Mouse (Mus musculus): Measurements from ENCODE around the gene Arhgef1. TPM values are rescaled to one million over a fixed set of nuclear protein-coding genes. Genes with fewer than 3 reads are reported as not detected.

Gene Arhgef1
- total RNA-seq, 2 experiments from 2014 or later = 75.1 to 86.6 TPM

- Histone ChIP-seq H3K4me3 (no peak overlapping the region), H3K27ac (no peak overlapping the region)
- intact Hi-C loops (cut with DNase I) = no loop called here
- no peak for DNase-seq (ENCODE audit: extremely low spot score in 1 of 2, low spot score in 2 of 2)
- no peak for TF ChIP-seq CTCF (IDR thresholded peaks at IDR 0.05)
Measured at GRCm38 (mm10) chr7:24906551-24906950, 3.8 kb downstream of the Arhgef1 start.

DNA sequence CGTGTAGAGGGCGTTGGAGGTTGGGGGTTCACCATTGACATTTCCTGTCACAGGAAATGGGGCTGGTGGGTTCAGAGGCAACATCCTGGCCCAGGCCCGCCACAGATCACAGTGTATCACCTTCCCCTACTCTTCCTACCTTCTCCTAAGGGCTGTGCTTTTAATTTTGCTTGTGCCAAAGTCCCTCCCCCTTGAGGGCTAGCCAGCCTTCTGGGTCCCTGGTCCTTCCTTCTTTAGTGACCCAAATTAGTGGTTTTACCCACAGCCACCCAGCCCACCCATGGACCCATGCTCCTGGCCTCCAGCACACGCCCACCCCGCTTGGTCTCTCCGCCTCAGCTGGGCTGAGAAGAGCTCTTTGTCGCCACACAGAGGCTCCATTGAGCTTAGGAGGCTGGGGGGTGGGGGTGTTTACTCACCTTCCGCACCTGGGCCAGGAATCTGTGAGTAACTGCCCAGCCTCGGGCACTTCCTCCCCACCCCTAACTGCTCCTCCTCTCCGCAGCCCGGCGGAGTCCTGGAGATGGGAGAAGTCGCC, 4.6 kb downstream of the Arhgef1 start:
- intact Hi-C loops (cut with DNase I) = no loop called here
- H3K4me3 ChIP-seq = no peak overlapping the region
- no peak overlapping the region for H3K27ac ChIP-seq
- no peak for DNase-seq (ENCODE audit: extremely low spot score in 1 of 2, low spot score in 2 of 2)
- no peak; the same call in 1 of the 2 replicates for TF ChIP-seq CTCF (IDR thresholded peaks at IDR 0.05)

DNA sequence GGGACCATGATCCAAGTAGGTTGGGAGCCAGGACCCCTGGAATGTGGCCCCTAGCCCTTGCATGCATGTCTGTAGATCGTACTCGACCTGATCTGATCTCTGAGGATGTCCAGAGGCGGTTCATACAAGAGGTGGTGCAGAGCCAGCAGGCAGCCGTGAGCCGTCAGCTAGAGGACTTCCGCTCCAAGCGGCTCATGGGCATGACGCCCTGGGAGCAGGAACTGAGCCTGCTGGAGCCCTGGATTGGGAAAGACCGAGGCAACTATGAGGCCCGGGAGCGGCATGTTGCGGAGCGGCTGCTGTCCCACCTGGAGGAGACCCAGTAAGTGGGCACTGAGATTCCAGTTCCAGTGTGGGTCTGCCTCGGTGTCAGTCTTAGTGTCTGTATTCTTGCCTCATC, 9.8 kb downstream of the Arhgef1 start:
- TF ChIP-seq CTCF (IDR thresholded peaks at IDR 0.05) = no peak
- H3K27ac ChIP-seq = no peak overlapping the region
- intact Hi-C loops (cut with DNase I) = no loop called here

GRCm38 (mm10) chr7:24918763-24919323, 16.1 kb downstream of the Arhgef1 start:
- Histone ChIP-seq H3K27ac (no peak overlapping the region), H3K4me3 (no peak overlapping the region)
- no peak for TF ChIP-seq CTCF (IDR thresholded peaks at IDR 0.05)
- intact Hi-C loops (cut with DNase I) = no loop called here
- DNase-seq (ENCODE audit: extremely low spot score in 1 of 2, low spot score in 2 of 2) = no peak

More for the DNA sequence above, 9.8 kb downstream of the Arhgef1 start:
- DNase-seq (ENCODE audit: extremely low spot score in 1 of 2, low spot score in 2 of 2) = no peak
- H3K4me3 ChIP-seq = no peak overlapping the region

DNA sequence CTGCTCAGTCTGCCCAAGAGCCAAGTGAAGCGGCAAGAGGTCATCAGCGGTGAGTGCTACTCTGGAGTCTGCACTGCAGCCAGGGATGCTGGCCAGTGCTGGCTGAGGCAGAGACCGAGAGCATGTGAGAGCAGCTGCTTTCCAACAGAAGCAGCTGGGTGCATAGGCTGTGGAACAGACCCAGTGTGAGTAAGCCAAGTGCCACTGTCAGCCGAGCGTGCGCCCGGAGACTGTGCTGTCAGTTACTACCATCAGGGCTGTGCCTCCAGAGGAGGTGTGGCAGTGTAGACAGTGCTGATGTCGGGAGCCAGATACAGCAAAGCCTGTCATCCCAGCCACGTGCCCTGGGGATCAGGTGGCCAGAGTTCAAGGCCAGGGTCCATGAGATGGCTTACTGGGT, 17.0 kb downstream of the Arhgef1 start:
- H3K4me3 ChIP-seq = no peak overlapping the region
- H3K27ac ChIP-seq = no peak overlapping the region
- intact Hi-C loops (cut with DNase I) = no loop called here
- TF ChIP-seq CTCF (IDR thresholded peaks at IDR 0.05) = no peak
- DNase-seq (ENCODE audit: extremely low spot score in 1 of 2, low spot score in 2 of 2) = no peak

DNA sequence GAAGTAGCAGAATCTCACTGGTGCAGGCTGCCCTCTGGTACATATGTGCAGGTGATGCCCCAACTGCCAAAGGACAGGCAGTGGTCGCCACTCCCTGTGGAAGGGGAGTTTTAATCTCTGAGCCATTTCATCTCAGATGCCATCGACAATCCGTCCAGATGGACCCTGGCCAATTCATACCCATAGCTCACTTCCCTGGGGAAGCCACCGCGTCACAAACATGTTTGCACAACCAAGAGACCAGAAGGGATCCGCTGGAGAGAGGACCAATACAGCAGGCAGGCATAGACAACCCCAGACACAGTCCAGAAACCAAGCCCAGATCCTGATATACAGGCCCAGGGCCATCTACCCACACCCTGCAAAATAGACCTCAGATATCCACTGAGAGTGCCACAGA, 27.8 kb downstream of the Arhgef1 start:
- no peak for DNase-seq (ENCODE audit: extremely low spot score in 1 of 2, low spot score in 2 of 2)
- no peak for TF ChIP-seq CTCF (IDR thresholded peaks at IDR 0.05)
- Histone ChIP-seq H3K27ac (no peak overlapping the region), H3K4me3 (no peak overlapping the region)
- intact Hi-C loops (cut with DNase I) = loop anchor here (10.0 kb wide), 1 partner anchor 306 kb away; no protein-coding TSS in a partner anchor

GRCm38 (mm10) chr7:24931651-24932050, 28.9 kb downstream of the Arhgef1 start:
- no peak for TF ChIP-seq CTCF (IDR thresholded peaks at IDR 0.05)
- DNase-seq (ENCODE audit: extremely low spot score in 1 of 2, low spot score in 2 of 2) = no peak
- Histone ChIP-seq H3K4me3 (no peak overlapping the region), H3K27ac (no peak overlapping the region)
- intact Hi-C loops (cut with DNase I) = loop anchor here (10.0 kb wide), 1 partner anchor 307 kb away; no protein-coding TSS in a partner anchor

- TF ChIP-seq CTCF (IDR thresholded peaks at IDR 0.05) = no peak
- DNase-seq (ENCODE audit: extremely low spot score in 1 of 2, low spot score in 2 of 2) = no peak
- intact Hi-C loops (cut with DNase I) = no loop called here
- Histone ChIP-seq H3K27ac (no peak overlapping the region), H3K4me3 (no peak overlapping the region)
Measured at GRCm38 (mm10) chr7:24943641-24944040, 40.9 kb downstream of the Arhgef1 start.

- intact Hi-C loops (cut with DNase I) = no loop called here
- TF ChIP-seq CTCF (IDR thresholded peaks at IDR 0.05) = no peak
- no peak within 1 kb of the TSS for H3K27ac ChIP-seq
- DNase-seq (ENCODE audit: extremely low spot score in 1 of 2, low spot score in 2 of 2) = no peak
- peak within 1 kb of the TSS; percentile 11; the same call in 1 of the 2 replicates for H3K4me3 ChIP-seq
Measured at GRCm38 (mm10) chr7:24944257-24944950, 41.7 kb downstream of the Arhgef1 start, which contains the start of gene Gm4881. Gene Gm4881, minus strand, starts transcription at chr7:24944494.

DNA sequence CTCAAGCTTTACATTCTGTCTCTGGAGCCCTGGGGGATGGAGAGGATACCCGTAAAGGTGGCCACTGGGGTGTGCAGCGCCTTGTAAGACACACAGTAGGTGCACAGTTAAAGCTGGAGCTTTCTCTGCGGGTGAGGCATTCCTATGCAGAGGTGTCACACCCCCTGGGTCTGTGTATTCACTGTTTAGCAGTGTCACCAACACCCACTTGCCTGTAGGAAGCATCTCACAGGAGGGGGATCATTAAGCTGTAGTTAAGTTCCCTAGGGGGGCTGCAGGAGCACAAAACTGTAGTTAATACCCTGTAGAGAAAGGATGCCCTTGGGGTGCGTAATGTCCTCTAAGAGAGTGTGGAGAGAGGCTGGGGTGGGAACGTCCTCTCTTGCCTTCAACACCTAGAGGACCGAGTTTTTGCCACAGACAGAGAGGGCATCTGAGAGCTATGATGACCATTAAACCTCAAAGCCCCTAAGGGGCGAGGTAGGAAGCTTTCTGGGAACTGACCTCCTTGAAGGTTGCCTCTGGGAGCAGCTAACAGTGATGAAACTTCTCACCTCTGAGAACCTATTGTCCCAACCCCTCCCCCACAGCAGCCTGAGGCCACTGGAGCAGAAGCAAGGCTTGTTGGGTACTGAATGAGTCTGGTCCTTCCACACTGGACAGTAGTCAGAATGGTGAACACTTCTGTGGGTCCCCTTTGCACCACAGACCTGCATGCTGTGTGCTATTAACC, 44.8 kb downstream of the Arhgef1 start:
- no peak overlapping the region for H3K4me3 ChIP-seq
- H3K27ac ChIP-seq = no peak overlapping the region
- TF ChIP-seq CTCF (IDR thresholded peaks at IDR 0.05) = no peak
- no peak for DNase-seq (ENCODE audit: extremely low spot score in 1 of 2, low spot score in 2 of 2)
- intact Hi-C loops (cut with DNase I) = no loop called here

- intact Hi-C loops (cut with DNase I) = no loop called here
- no peak for TF ChIP-seq CTCF (IDR thresholded peaks at IDR 0.05)
- H3K27ac ChIP-seq = no peak overlapping the region
- no peak for DNase-seq (ENCODE audit: extremely low spot score in 1 of 2, low spot score in 2 of 2)
- no peak overlapping the region for H3K4me3 ChIP-seq
Measured at GRCm38 (mm10) chr7:24948774-24949173, 46.1 kb downstream of the Arhgef1 start.
